Mouse (Mus musculus): ENCODE measurements around the gene Nomo1. TPM values are rescaled to one million over a fixed set of nuclear protein-coding genes. Genes with fewer than 3 reads are reported as not detected.

Nomo1 gene
- polyA plus RNA-seq, 1 experiment from 2014 or later: 44.2 TPM

GRCm38 (mm10) chr7:46111938-46112337 is 78.4 kb downstream of the Nomo1 start:
- Histone ChIP-seq H3K27ac (peak overlapping the region; percentile 84), H3K9me3 (no peaks in the 10 kb centered on the region), H3K4me1 (peaks cover 72% of the 10 kb centered on the region), H3K4me3 (no peak overlapping the region), H3K36me3 (no peaks in the 10 kb centered on the region), H3K27me3 (ENCODE audit: insufficient read depth, poor library complexity, severe bottlenecking) (peaks cover 14% of the 10 kb centered on the region)
- no peak for DNase-seq (ENCODE audit: low spot score)
- WGBS: 40% methylated on average over 6 of the region's 6 CpGs

GRCm38 (mm10) chr7:46113435-46113834 is 79.9 kb downstream of the Nomo1 start:
- peak overlapping the region; percentile 84; the same call in 1 of the 2 replicates for H3K27ac ChIP-seq

GRCm38 (mm10) chr7:46116118-46116581 is 82.7 kb downstream of the Nomo1 start:
- Histone ChIP-seq H3K27ac (peak overlapping the region; percentile 77), H3K27me3 (ENCODE audit: insufficient read depth, poor library complexity, severe bottlenecking) (peaks cover 8% of the 10 kb centered on the region; the same call in 1 of the 2 replicates), H3K9me3 (no peaks in the 10 kb centered on the region), H3K4me3 (no peak overlapping the region), H3K36me3 (no peaks in the 10 kb centered on the region), H3K4me1 (peaks cover 53% of the 10 kb centered on the region)
- 29% methylated on average over 10 of the region's 10 CpGs for WGBS
- DNase-seq (ENCODE audit: low spot score): no peak

More at GRCm38 (mm10) chr7:46113435-46113834, 79.9 kb downstream of the Nomo1 start:
- H3K9me3 ChIP-seq: no peaks in the 10 kb centered on the region
- 80% methylated on average over 3 of the region's 3 CpGs for WGBS
- no peak for DNase-seq (ENCODE audit: low spot score)
- H3K36me3 ChIP-seq: no peaks in the 10 kb centered on the region
- H3K27me3 ChIP-seq (ENCODE audit: insufficient read depth, poor library complexity, severe bottlenecking): peaks cover 3% of the 10 kb centered on the region; the same call in 1 of the 2 replicates
- peaks cover 66% of the 10 kb centered on the region for H3K4me1 ChIP-seq
- no peak overlapping the region for H3K4me3 ChIP-seq

- H3K9me3 ChIP-seq: no peaks in the 10 kb centered on the region
- H3K4me1 ChIP-seq: peaks cover 52% of the 10 kb centered on the region
- WGBS: 77% methylated on average over 16 of the region's 16 CpGs
- DNase-seq (ENCODE audit: low spot score): no peak
- no peaks in the 10 kb centered on the region for H3K36me3 ChIP-seq
- H3K4me3 ChIP-seq: no peak overlapping the region
- H3K27ac ChIP-seq: peak overlapping the region; percentile 77; the same call in 1 of the 2 replicates
- peaks cover 8% of the 10 kb centered on the region; the same call in 1 of the 2 replicates for H3K27me3 ChIP-seq (ENCODE audit: insufficient read depth, poor library complexity, severe bottlenecking)
These were observed 83.5 kb downstream of the Nomo1 start for GRCm38 (mm10) chr7:46117035-46117434.

GRCm38 (mm10) chr7:46122964-46123363 is 89.5 kb downstream of the Nomo1 start:
- DNase-seq (ENCODE audit: low spot score): no peak
- Histone ChIP-seq H3K4me1 (peaks cover 30% of the 10 kb centered on the region), H3K4me3 (no peak overlapping the region), H3K9me3 (no peaks in the 10 kb centered on the region), H3K36me3 (no peaks in the 10 kb centered on the region), H3K27me3 (ENCODE audit: insufficient read depth, poor library complexity, severe bottlenecking) (peaks cover 16% of the 10 kb centered on the region; the same call in 1 of the 2 replicates), H3K27ac (no peak overlapping the region)
- 61% methylated on average over 4 of the region's 4 CpGs for WGBS

GRCm38 (mm10) chr7:46124460-46124859 is 91.0 kb downstream of the Nomo1 start:
- no peak for DNase-seq (ENCODE audit: low spot score)
- 73% methylated on average over 6 of the region's 6 CpGs for WGBS
- Histone ChIP-seq H3K4me3 (no peak overlapping the region), H3K27me3 (ENCODE audit: insufficient read depth, poor library complexity, severe bottlenecking) (peaks cover 20% of the 10 kb centered on the region), H3K36me3 (no peaks in the 10 kb centered on the region), H3K27ac (no peak overlapping the region), H3K4me1 (peaks cover 38% of the 10 kb centered on the region), H3K9me3 (no peaks in the 10 kb centered on the region)

DNA sequence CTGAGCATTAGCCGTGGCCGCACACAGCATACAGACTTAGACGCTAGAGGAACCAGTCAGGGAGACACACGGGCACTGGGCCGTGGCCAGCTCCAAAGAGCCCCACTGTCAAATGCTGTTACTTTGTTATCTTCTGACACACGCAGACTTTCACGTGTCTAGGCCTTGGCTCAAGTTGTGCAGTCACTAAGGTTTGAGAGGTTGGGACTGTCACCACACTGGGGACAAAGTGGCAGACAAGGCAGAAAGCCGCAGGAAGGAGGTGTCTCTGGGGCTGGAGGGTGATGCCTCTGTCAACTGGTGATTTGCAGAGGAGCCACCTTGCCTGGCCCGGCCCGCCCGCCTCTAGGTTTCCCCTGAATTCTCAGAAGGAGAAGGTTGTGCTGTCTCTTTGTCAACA is 91.8 kb downstream of the Nomo1 start:
- H3K9me3 ChIP-seq: no peaks in the 10 kb centered on the region
- H3K4me3 ChIP-seq: no peak overlapping the region
- H3K4me1 ChIP-seq: peaks cover 44% of the 10 kb centered on the region
- whole genome bisulfite sequencing: 54% methylated on average over 11 of the region's 11 CpGs
- no peaks in the 10 kb centered on the region for H3K36me3 ChIP-seq
- DNase-seq (ENCODE audit: low spot score): no peak
- peaks cover 15% of the 10 kb centered on the region for H3K27me3 ChIP-seq (ENCODE audit: insufficient read depth, poor library complexity, severe bottlenecking)
- peak overlapping the region; percentile 16; the same call in 1 of the 2 replicates for H3K27ac ChIP-seq

GRCm38 (mm10) chr7:46128196-46128595 is 94.7 kb downstream of the Nomo1 start:
- H3K9me3 ChIP-seq: no peaks in the 10 kb centered on the region
- no peaks in the 10 kb centered on the region for H3K36me3 ChIP-seq
- DNase-seq (ENCODE audit: low spot score): no peak
- peak overlapping the region; percentile 54; the same call in 1 of the 2 replicates for H3K27ac ChIP-seq
- 67% methylated on average over 7 of the region's 7 CpGs for WGBS
- H3K27me3 ChIP-seq (ENCODE audit: insufficient read depth, poor library complexity, severe bottlenecking): peaks cover 21% of the 10 kb centered on the region
- H3K4me3 ChIP-seq: no peak overlapping the region
- peaks cover 47% of the 10 kb centered on the region for H3K4me1 ChIP-seq

GRCm38 (mm10) chr7:46129463-46130179 is 96.1 kb downstream of the Nomo1 start:
- DNase-seq (ENCODE audit: low spot score): no peak
- H3K4me1 ChIP-seq: peaks cover 56% of the 10 kb centered on the region
- peaks cover 17% of the 10 kb centered on the region for H3K27me3 ChIP-seq (ENCODE audit: insufficient read depth, poor library complexity, severe bottlenecking)
- H3K9me3 ChIP-seq: no peaks in the 10 kb centered on the region
- H3K27ac ChIP-seq: no peak overlapping the region
- 44% methylated on average over 7 of the region's 7 CpGs for WGBS
- H3K4me3 ChIP-seq: no peak overlapping the region
- no peaks in the 10 kb centered on the region for H3K36me3 ChIP-seq

DNA sequence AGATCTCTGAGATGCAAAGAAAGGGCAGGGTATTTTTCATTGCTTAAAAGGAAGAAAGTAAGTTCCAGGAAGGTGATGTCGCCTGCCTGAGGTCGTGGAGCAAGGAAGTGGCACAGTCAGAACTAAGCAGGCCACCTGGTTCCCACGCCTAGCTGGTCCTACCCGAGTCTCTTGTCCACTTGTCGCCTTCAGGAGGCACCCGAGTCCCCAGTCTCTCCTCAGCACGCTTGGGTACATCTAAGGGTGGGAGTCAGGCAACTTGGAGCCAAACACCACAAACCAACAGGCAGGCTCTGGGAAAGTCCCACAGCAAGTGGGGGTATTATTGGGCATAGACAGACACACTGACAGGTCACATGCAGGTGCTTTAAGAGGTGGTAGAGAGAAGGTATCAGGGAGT is 97.2 kb downstream of the Nomo1 start:
- Histone ChIP-seq H3K27ac (no peak overlapping the region), H3K36me3 (no peaks in the 10 kb centered on the region), H3K27me3 (ENCODE audit: insufficient read depth, poor library complexity, severe bottlenecking) (peaks cover 23% of the 10 kb centered on the region), H3K4me3 (no peak overlapping the region), H3K4me1 (peaks cover 47% of the 10 kb centered on the region), H3K9me3 (no peaks in the 10 kb centered on the region)
- 56% methylated on average over 7 of the region's 7 CpGs for WGBS
- no peak for DNase-seq (ENCODE audit: low spot score)

DNA sequence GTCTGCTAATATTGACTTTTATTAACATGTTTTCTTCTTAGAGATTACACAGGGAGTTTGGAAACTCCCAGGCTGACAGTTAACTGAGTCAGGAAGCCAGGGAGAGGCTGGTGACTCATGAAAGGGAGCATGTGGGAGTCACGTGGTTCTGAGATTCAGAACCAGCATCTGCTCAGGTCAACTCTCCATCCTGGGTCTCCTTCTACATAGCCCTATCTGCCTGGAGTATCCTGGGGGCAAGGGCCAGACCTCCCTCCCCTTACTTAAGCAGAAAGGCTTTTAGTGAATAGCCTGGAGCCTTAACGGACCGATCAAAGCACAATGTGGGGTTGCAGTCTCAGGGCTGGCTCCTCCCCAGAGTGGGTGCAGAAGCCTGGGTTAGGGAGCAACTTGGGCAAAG is 97.8 kb downstream of the Nomo1 start:
- Histone ChIP-seq H3K4me1 (peaks cover 47% of the 10 kb centered on the region), H3K36me3 (no peaks in the 10 kb centered on the region), H3K4me3 (no peak overlapping the region), H3K27me3 (ENCODE audit: insufficient read depth, poor library complexity, severe bottlenecking) (peaks cover 28% of the 10 kb centered on the region), H3K27ac (no peak overlapping the region), H3K9me3 (no peaks in the 10 kb centered on the region)
- 30% methylated on average over 3 of the region's 3 CpGs for WGBS
- no peak for DNase-seq (ENCODE audit: low spot score)

DNA sequence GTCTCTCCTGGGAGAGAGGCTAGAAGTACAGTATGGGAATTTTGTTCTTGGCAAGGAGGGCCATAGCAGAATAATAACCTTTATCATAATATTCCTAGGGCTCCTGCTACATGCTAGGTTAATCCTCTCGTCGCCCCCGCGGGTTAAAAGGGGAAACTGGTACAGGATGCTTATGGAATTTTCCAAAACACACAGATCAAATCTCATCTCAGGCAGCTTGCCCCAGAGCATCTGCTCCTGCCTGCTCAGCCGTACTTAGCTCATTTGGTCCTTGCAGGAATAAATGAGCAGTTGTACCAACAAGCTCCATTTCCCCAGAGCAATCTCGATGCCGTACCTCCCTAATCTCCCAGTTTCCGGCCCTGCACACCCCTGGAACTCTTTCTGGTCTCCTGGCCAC is 98.3 kb downstream of the Nomo1 start:
- DNase-seq (ENCODE audit: low spot score): no peak
- Histone ChIP-seq H3K27me3 (ENCODE audit: insufficient read depth, poor library complexity, severe bottlenecking) (peaks cover 28% of the 10 kb centered on the region), H3K9me3 (no peaks in the 10 kb centered on the region), H3K4me1 (peaks cover 47% of the 10 kb centered on the region), H3K4me3 (no peak overlapping the region), H3K27ac (no peak overlapping the region), H3K36me3 (no peaks in the 10 kb centered on the region)
- 62% methylated on average over 8 of the region's 8 CpGs for WGBS

- no peak overlapping the region for H3K27ac ChIP-seq
- peaks cover 47% of the 10 kb centered on the region for H3K4me1 ChIP-seq
- no peaks in the 10 kb centered on the region for H3K9me3 ChIP-seq
- WGBS: 81% methylated on average over 12 of the region's 12 CpGs
- H3K4me3 ChIP-seq: no peak overlapping the region
- no peak for DNase-seq (ENCODE audit: low spot score)
- no peaks in the 10 kb centered on the region for H3K36me3 ChIP-seq
- H3K27me3 ChIP-seq (ENCODE audit: insufficient read depth, poor library complexity, severe bottlenecking): peaks cover 28% of the 10 kb centered on the region
These were observed 98.7 kb downstream of the Nomo1 start for GRCm38 (mm10) chr7:46132229-46132628.

Measured in heart, embryonic 10.5 days (tissue).